Mouse (Mus musculus): ENCODE measurements at regions not wholly inside any gene's neighbourhood (a gene's known extent, or its start where the extent isn't known, plus 50 kb on each side); places are given as distances from the start of the nearest gene placed in this dataset.
"Not testable (repeated sequence)": the region's sequence is repeated elsewhere in the genome, so short reads cannot be mapped to it uniquely, and the experiment has no call there.

- H3K27ac ChIP-seq (ENCODE audit: control insufficient read depth, insufficient read depth, low read depth, low read length); H3K27me3 ChIP-seq (ENCODE audit: control insufficient read depth, insufficient read depth, low read length); H3K36me3 ChIP-seq (ENCODE audit: control insufficient read depth, insufficient read depth, low read length); H3K4me1 ChIP-seq (ENCODE audit: control insufficient read depth, insufficient read depth, low read length): not testable (repeated sequence)
- peak overlapping the region; percentile 11 for H3K4me3 ChIP-seq (ENCODE audit: control insufficient read depth, low read depth, low read length)
Measured at GRCm38 (mm10) chr1:81444181-81444580, 367.4 kb downstream of the Nyap2 start.

Data from testis, adult 2 months (tissue).